Mouse (Mus musculus) cerebellum, adult 9-11 months (tissue): Measurements from ENCODE around the gene Ifna5.

Experiments used
- DNase-seq: peaks from one replicate; pipeline ENCODE4 v3.0.0; 2022

The Ifna5 gene

GRCm38 (mm10) chr4:88865011-88865569, 29.8 kb downstream of the Ifna5 start:
- no peak for DNase-seq

- peak; percentile 47 for DNase-seq
Observed at GRCm38 (mm10) chr4:88867366-88867925, 32.1 kb downstream of the Ifna5 start.

- no peak for DNase-seq
Observed at GRCm38 (mm10) chr4:88867926-88868911, 32.9 kb downstream of the Ifna5 start.

- DNase-seq, result no peak
Observed at GRCm38 (mm10) chr4:88872691-88873090, 37.4 kb downstream of the Ifna5 start.

GRCm38 (mm10) chr4:88875435-88876095, 40.2 kb downstream of the Ifna5 start:
- no peak for DNase-seq

GRCm38 (mm10) chr4:88876520-88876919, 41.2 kb downstream of the Ifna5 start:
- DNase-seq, result no peak

GRCm38 (mm10) chr4:88878246-88878645, 42.9 kb downstream of the Ifna5 start:
- DNase-seq, result no peak

GRCm38 (mm10) chr4:88878772-88879171, 43.4 kb downstream of the Ifna5 start:
- no peak for DNase-seq

- DNase-seq, result no peak
Observed at GRCm38 (mm10) chr4:88880101-88880500, 44.8 kb downstream of the Ifna5 start, which contains the start of gene Ifne. TSS of gene Ifne (minus strand) at chr4:88880201.
